Mouse (Mus musculus) midbrain, postnatal 0 days (tissue): ENCODE results near the gene Rhox7a. TPM values are rescaled to one million over a fixed set of nuclear protein-coding genes. Genes with fewer than 3 reads are reported as not detected.
"Not testable (repeated sequence)": the region's sequence is repeated elsewhere in the genome, so short reads cannot be mapped to it uniquely, and the experiment has no call there.

Experiments
- ATAC-seq: fragments of 200-750 bp; cut with Nextera tagmentation; 2 replicates; pipeline ENCODE4 v1.8.0; 2017; ENCODE audit warnings: moderate number of reproducible peaks, mild to moderate bottlenecking, moderate TSS enrichment, moderate library complexity; ENCODE audit not compliant: low FRiP score
- DNase-seq: peaks from one replicate; pipeline ENCODE4 v3.0.0-alpha.2; 2015; ENCODE audit warnings: low spot score
- H3K27ac ChIP-seq: fragments of 300-500 bp; sonication (generic); 2 replicates; pipeline ENCODE4 v1.5.1; 2014; ENCODE audit warnings: low read depth, mild to moderate bottlenecking, low read length, mixed read lengths
- H3K27me3 ChIP-seq: fragments of 300-500 bp; sonication (generic); 2 replicates; pipeline ENCODE4 v1.6.1; 2014; ENCODE audit warnings: low read length, control low read depth, mixed read lengths; ENCODE audit not compliant: insufficient read depth
- H3K36me3 ChIP-seq: fragments of 300-500 bp; sonication (generic); 2 replicates; pipeline ENCODE4 v1.6.1; 2014; ENCODE audit warnings: low read length, control low read depth, mixed read lengths; ENCODE audit not compliant: insufficient read depth
- H3K4me1 ChIP-seq: fragments of 300-500 bp; sonication (generic); 2 replicates; pipeline ENCODE4 v1.6.1; 2014; ENCODE audit warnings: mild to moderate bottlenecking, control low read depth, antibody characterized with exemption, low read length, mixed read lengths; ENCODE audit not compliant: insufficient read depth
- H3K4me2 ChIP-seq: fragments of 300-500 bp; sonication (generic); 2 replicates; pipeline ENCODE4 v1.6.1; 2014; ENCODE audit warnings: low read depth, mild to moderate bottlenecking, low read length, mixed read lengths; ENCODE audit not compliant: poor library complexity, severe bottlenecking
- H3K4me3 ChIP-seq: fragments of 300-500 bp; sonication (generic); 2 replicates; pipeline ENCODE4 v1.5.1; 2014; ENCODE audit warnings: low read depth, mild to moderate bottlenecking, low read length, moderate library complexity
- H3K9ac ChIP-seq: fragments of 300-500 bp; sonication (generic); replicated peaks from 2 replicates; pipeline ENCODE4 v1.6.1; 2014; ENCODE audit warnings: mild to moderate bottlenecking, low read length, moderate library complexity, mixed read lengths; ENCODE audit not compliant: poor library complexity, severe bottlenecking
- H3K9me3 ChIP-seq: fragments of 300-500 bp; sonication (generic); 2 replicates; pipeline ENCODE4 v1.6.1; 2016; ENCODE audit warnings: low read length, control low read depth
- CTCF ChIP-seq: IDR thresholded peaks from 2 replicates; pipeline ENCODE4 v1.5.1; 2016; ENCODE audit warnings: antibody characterized with exemption, mild to moderate bottlenecking
- WGBS: fragments of 180-500 bp; shearing (Covaris S2); extraction: QIAGEN DNeasy Blood & Tissue Kit; methylation state at CpG from one replicate; pipeline ENCODE4 v1.1.7; 2014; 5-methylcytosine and 5-hydroxymethylcytosine counted together
- polyA plus RNA-seq: library from polyadenylated mRNA; unstranded; fragments of >200 nt; fragmentation: Nextera tagmentation; extraction: Ambion mirVana; gene quantifications from 2 replicates; pipeline ENCODE4 v1.2.1, GENCODE M21; 2015
- total RNA-seq: library from RNA; depleted of rRNA; stranded (reverse); fragments of >200 nt; gene quantifications from 2 replicates; pipeline ENCODE4 v1.2.3, GENCODE M21; 2014; rRNA removed

The Rhox7a gene
- total RNA-seq (not detected in 2 replicates), polyA plus RNA-seq (not detected in 2 replicates)

- WGBS, result 86% methylated on average over 8 of the region's 8 CpGs
- H3K9ac ChIP-seq, H3K9me3 ChIP-seq, H3K27ac ChIP-seq, H3K27me3 ChIP-seq, H3K4me1 ChIP-seq, H3K4me2 ChIP-seq, H3K4me3 ChIP-seq, H3K36me3 ChIP-seq, DNase-seq, ATAC-seq: not testable (repeated sequence)
Measured at GRCm38 (mm10) chrX:37831386-37831785, at the start of gene Rhox7a. Gene Rhox7a, plus strand, starts transcription at chrX:37831686.

DNA sequence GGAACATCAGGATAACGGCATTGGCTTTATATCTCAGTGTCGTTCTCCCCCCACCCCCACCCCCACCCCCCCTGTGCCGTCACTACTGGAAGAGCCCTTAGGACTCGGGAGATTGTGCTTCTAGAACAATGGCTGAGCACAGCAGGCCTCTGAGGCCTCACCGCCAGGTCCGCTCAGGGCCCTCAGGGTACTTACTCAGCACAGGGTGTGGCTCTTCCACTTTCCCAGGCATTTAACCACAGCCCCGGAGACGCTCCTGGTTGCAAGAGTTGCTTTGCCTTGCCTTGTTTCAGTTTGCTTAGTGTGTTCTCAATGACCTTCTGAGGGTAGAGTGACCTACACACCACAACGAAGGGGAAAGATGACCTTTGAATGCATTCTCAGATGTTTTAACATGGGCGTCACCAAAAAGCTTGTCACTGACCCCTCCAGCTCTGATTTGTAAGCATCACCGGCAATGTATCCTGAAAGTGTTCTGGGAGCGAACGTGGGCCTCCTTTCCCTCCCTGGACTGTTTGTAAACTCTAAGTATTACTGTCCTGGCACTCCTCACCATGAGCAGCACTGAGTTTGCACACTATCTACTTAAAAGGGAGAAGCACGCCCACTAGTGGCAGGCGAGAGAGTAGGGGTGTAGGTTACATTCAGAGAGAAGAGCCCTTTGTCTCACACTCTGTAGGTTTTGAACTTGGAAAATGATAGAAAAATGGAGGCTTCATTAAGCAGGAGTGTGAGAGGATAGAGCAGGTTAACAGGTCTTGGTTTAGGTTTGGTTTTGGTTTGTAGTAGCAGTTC is 24.0 kb upstream of the Rhox7a start:
- Histone ChIP-seq H3K4me1 (no peaks in the 10 kb centered on the region), H3K27me3 (no peaks in the 10 kb centered on the region), H3K36me3 (no peaks in the 10 kb centered on the region), H3K4me3 (no peak overlapping the region), H3K9me3 (no peaks in the 10 kb centered on the region), H3K4me2 (no peak overlapping the region), H3K9ac (no peak overlapping the region), H3K27ac (no peak overlapping the region)
- DNase-seq, result no peak
- TF ChIP-seq CTCF, result no peak
- no peak for ATAC-seq
- WGBS, result 79% methylated on average over 14 of the region's 15 CpGs

DNA sequence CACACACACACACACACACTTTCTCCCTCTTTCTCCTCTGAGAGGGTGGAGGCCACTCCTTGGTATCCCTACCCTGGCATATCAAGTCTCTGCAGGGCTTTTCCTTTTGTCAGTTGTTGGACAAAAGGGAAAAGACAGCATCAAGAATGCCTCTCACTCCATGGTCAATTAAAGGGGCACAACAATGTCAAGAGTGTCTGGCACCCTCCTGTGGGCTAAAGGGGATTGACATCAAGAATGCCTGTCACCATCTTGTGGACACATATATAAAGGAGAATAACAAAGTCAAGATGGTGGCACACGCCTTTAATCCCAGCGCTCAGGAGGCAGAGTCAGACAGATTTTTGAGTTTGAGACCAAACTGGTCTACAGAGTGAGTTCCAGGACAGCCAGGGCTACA is 22.1 kb upstream of the Rhox7a start:
- Histone ChIP-seq H3K4me3 (no peak overlapping the region), H3K4me2 (no peak overlapping the region), H3K36me3 (no peaks in the 10 kb centered on the region), H3K27me3 (no peaks in the 10 kb centered on the region), H3K27ac (no peak overlapping the region), H3K9me3 (no peaks in the 10 kb centered on the region), H3K4me1 (no peaks in the 10 kb centered on the region), H3K9ac (no peak overlapping the region)
- no peak for ATAC-seq
- no peak for TF ChIP-seq CTCF
- DNase-seq, result no peak
- 71% methylated on average over 2 of the region's 2 CpGs for WGBS

GRCm38 (mm10) chrX:37811179-37811578 is 20.3 kb upstream of the Rhox7a start:
- peak; percentile 66 for TF ChIP-seq CTCF
- Histone ChIP-seq H3K4me3 (no peak overlapping the region), H3K4me2 (no peak overlapping the region), H3K4me1 (no peaks in the 10 kb centered on the region), H3K27me3 (no peaks in the 10 kb centered on the region), H3K36me3 (no peaks in the 10 kb centered on the region), H3K9ac (no peak overlapping the region), H3K9me3 (no peaks in the 10 kb centered on the region), H3K27ac (no peak overlapping the region)
- DNase-seq (peak; percentile 17), ATAC-seq (no peak)
- WGBS, result 25% methylated on average over 5 of the region's 5 CpGs

GRCm38 (mm10) chrX:37815665-37816064 is 15.8 kb upstream of the Rhox7a start:
- no peaks in the 10 kb centered on the region for H3K36me3 ChIP-seq
- TF ChIP-seq CTCF, result peak; percentile 64
- no peaks in the 10 kb centered on the region for H3K27me3 ChIP-seq
- WGBS, result 61% methylated on average over 10 of the region's 10 CpGs
- H3K9ac ChIP-seq, result no peak overlapping the region
- H3K4me2 ChIP-seq, result no peak overlapping the region
- no peaks in the 10 kb centered on the region for H3K9me3 ChIP-seq
- H3K4me1 ChIP-seq, result no peaks in the 10 kb centered on the region
- no peak overlapping the region for H3K27ac ChIP-seq
- no peak overlapping the region for H3K4me3 ChIP-seq
- DNase-seq (peak; percentile 25), ATAC-seq (peak; percentile 56; the same call in 1 of the 2 replicates)

- H3K27me3 ChIP-seq, DNase-seq, H3K9ac ChIP-seq, H3K4me3 ChIP-seq, H3K4me1 ChIP-seq, H3K4me2 ChIP-seq, H3K27ac ChIP-seq, H3K36me3 ChIP-seq, ATAC-seq, H3K9me3 ChIP-seq: not testable (repeated sequence)
- 82% methylated on average over 4 of the region's 12 CpGs for WGBS
Measured at GRCm38 (mm10) chrX:37826610-37827009, 4.9 kb upstream of the Rhox7a start, which contains the start of gene Rhox6. Gene Rhox6, plus strand, starts transcription at chrX:37826910.
